Mouse (Mus musculus): ENCODE results near the gene Zbtb11. TPM values are rescaled to one million over a fixed set of nuclear protein-coding genes. Genes with fewer than 3 reads are reported as not detected.
A peak's percentile ranks its signal among the peaks of the same experiment; 100 is the strongest.

Zbtb11 gene
- total RNA-seq, 2 experiments from 2014 or later = 37.2 to 38.7 TPM

- peak; percentile 26 for ATAC-seq (replicated peaks; ENCODE audit: poor library complexity)
Observed at GRCm38 (mm10) chr16:55969147-55969546, 4.5 kb upstream of the Zbtb11 start.

GRCm38 (mm10) chr16:55970416-55970815 is 3.3 kb upstream of the Zbtb11 start:
- ATAC-seq (replicated peaks; ENCODE audit: poor library complexity) = no peak

- ATAC-seq (replicated peaks; ENCODE audit: poor library complexity) = no peak
Observed at GRCm38 (mm10) chr16:55971735-55972615, 1.7 kb upstream of the Zbtb11 start.

- no peak for ATAC-seq (replicated peaks; ENCODE audit: poor library complexity)
Observed at GRCm38 (mm10) chr16:55972626-55973201, 969 bp upstream of the Zbtb11 start.

GRCm38 (mm10) chr16:55974256-55974902 is 696 bp downstream of the Zbtb11 start:
- ATAC-seq (replicated peaks; ENCODE audit: poor library complexity) = peak; percentile 62

GRCm38 (mm10) chr16:55974903-55975285 is 1.2 kb downstream of the Zbtb11 start:
- ATAC-seq (replicated peaks; ENCODE audit: poor library complexity) = peak; percentile 45

GRCm38 (mm10) chr16:55986001-55986400 is 12.3 kb downstream of the Zbtb11 start:
- no peak for ATAC-seq (replicated peaks; ENCODE audit: poor library complexity)

- ATAC-seq (replicated peaks; ENCODE audit: poor library complexity) = peak; percentile 93
Observed at GRCm38 (mm10) chr16:55990311-55990710, 16.6 kb downstream of the Zbtb11 start.

- peak; percentile 72 for ATAC-seq (replicated peaks; ENCODE audit: poor library complexity)
Observed at GRCm38 (mm10) chr16:55994235-55994634, 20.6 kb downstream of the Zbtb11 start.

- ATAC-seq (replicated peaks; ENCODE audit: poor library complexity) = no peak
Observed at GRCm38 (mm10) chr16:56006798-56007197, 33.1 kb downstream of the Zbtb11 start.

GRCm38 (mm10) chr16:56008862-56009261 is 35.2 kb downstream of the Zbtb11 start:
- no peak for ATAC-seq (replicated peaks; ENCODE audit: poor library complexity)

GRCm38 (mm10) chr16:56012789-56013743 is 39.4 kb downstream of the Zbtb11 start:
- peak; percentile 56 for ATAC-seq (replicated peaks; ENCODE audit: poor library complexity)

- ATAC-seq (replicated peaks; ENCODE audit: poor library complexity) = no peak
Observed at GRCm38 (mm10) chr16:56014076-56014475, 40.4 kb downstream of the Zbtb11 start.

- ATAC-seq (replicated peaks; ENCODE audit: poor library complexity) = no peak
Observed at GRCm38 (mm10) chr16:56019660-56020059, 46.0 kb downstream of the Zbtb11 start.

GRCm38 (mm10) chr16:56027854-56028629 is 54.4 kb downstream of the Zbtb11 start:
- ATAC-seq (replicated peaks; ENCODE audit: poor library complexity) = no peak

- peak; percentile 23 for ATAC-seq (replicated peaks; ENCODE audit: poor library complexity)
Observed at GRCm38 (mm10) chr16:56028722-56029551, 55.3 kb downstream of the Zbtb11 start.

- ATAC-seq (replicated peaks; ENCODE audit: poor library complexity) = peak; percentile 94
Observed at GRCm38 (mm10) chr16:56029661-56030082, 56.0 kb downstream of the Zbtb11 start, which contains the start of gene Pcnp. Pcnp (minus strand) TSS chr16:56029739.

GRCm38 (mm10) chr16:56034566-56034965 is 60.9 kb downstream of the Zbtb11 start:
- ATAC-seq (replicated peaks; ENCODE audit: poor library complexity) = no peak

GRCm38 (mm10) chr16:56036501-56036900 is 62.8 kb downstream of the Zbtb11 start:
- ATAC-seq (replicated peaks; ENCODE audit: poor library complexity) = no peak

Measured in megakaryocyte progenitor cell, adult 5-6 weeks (primary cell).